Mouse (Mus musculus) brain, embryonic 14.5 days (tissue): ENCODE data around the gene 1700017N19Rik.

Experiments
- CTCF ChIP-seq: fragments of 200-500 bp; IDR thresholded peaks from 2 replicates; pipeline ENCODE4 v1.5.1; 2012; ENCODE audit warnings: inconsistent platforms, mild to moderate bottlenecking, moderate library complexity, borderline replicate concordance; ENCODE audit not compliant: insufficient read depth, insufficient read length; ENCODE audit errors: extremely low read depth
- POLR2A ChIP-seq: fragments of 200-500 bp; IDR thresholded peaks from 2 replicates; pipeline ENCODE4 v1.6.1; 2012; ENCODE audit warnings: mild to moderate bottlenecking, inconsistent platforms, borderline replicate concordance; ENCODE audit not compliant: poor library complexity, insufficient read depth, insufficient read length, severe bottlenecking; ENCODE audit errors: extremely low read depth

DNA sequence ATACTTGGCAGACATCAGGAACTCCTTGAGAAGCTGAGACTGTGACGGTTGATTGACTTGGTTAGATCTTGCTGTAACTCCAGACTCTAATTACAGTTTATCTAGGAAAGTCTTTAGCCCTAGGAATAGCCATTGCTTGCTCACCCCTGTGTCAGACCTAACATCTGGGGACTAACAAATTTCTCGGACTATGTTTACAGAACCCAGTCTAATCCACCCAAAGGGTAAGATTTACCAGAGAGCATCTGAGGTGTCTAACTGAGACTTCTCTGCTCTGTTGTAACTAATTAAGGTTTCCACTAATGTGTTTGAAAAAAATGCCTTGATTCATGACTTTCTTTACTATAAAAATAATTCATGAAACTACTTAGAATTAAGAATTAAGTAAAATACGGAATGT is 32.2 kb downstream of the 1700017N19Rik start:
- no peak for TF ChIP-seq POLR2A
- TF ChIP-seq CTCF = no peak
